Mouse (Mus musculus) kidney, postnatal 10 days (tissue): Measurements from ENCODE around the gene H3f3b.
A peak's percentile ranks its signal among the peaks of the same experiment; 100 is the strongest.

Experiments used
- DNase-seq: peaks from one replicate; pipeline ENCODE4 v3.0.0; 2021; ENCODE audit warnings: mixed read lengths

H3f3b gene

GRCm38 (mm10) chr11:115999027-115999426 is 28.7 kb downstream of the H3f3b start:
- no peak for DNase-seq

GRCm38 (mm10) chr11:115997662-115998061 is 30.1 kb downstream of the H3f3b start:
- no peak for DNase-seq

- no peak for DNase-seq
These were observed 30.7 kb downstream of the H3f3b start for GRCm38 (mm10) chr11:115997047-115997446.

DNA sequence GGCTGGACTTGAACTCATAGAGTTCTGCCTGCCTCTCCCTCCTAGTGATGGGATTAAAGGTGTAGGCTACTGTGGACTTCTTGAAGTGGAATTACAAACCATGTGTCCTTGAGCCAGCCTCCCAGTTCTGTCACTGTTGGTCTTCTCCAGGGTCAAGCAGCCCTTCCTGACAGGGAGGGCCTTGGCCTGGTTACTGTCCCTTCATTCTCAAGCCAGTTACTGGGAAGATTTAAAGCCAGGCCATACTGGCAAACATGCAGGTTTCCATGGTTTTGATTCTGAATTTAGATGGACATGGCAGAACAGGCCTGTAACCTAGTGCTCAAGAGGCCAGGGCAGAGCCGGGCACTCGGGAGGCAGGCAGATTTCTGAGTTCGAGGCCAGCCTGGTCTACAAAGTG is 32.5 kb downstream of the H3f3b start:
- no peak for DNase-seq

GRCm38 (mm10) chr11:115992098-115992497 is 35.7 kb downstream of the H3f3b start:
- no peak for DNase-seq

GRCm38 (mm10) chr11:115989686-115990085 is 38.1 kb downstream of the H3f3b start:
- no peak for DNase-seq

DNA sequence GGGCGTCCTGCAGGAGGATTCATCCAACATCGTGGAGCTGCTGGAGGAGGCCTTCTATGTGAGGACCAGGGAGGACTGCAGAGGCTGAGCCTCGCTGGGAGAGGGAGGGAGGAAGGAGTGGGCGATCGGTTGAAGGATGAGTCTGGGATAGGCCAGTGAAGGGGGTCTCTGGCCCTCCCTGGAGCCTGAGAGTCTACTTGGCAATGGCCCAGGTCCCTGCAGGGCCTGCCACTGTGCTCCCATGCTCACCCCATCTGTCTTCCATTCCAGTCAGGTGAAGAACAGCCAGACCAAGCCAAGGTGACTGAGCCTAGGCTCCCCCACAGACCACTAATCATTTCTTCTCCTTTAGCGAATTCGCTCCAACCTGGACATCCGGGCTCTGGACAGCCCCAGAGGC is 44.5 kb downstream of the H3f3b start:
- no peak for DNase-seq

- no peak for DNase-seq
These were observed 45.3 kb downstream of the H3f3b start for GRCm38 (mm10) chr11:115982472-115982871.

GRCm38 (mm10) chr11:115975544-115975943 is 52.2 kb downstream of the H3f3b start:
- no peak for DNase-seq

DNA sequence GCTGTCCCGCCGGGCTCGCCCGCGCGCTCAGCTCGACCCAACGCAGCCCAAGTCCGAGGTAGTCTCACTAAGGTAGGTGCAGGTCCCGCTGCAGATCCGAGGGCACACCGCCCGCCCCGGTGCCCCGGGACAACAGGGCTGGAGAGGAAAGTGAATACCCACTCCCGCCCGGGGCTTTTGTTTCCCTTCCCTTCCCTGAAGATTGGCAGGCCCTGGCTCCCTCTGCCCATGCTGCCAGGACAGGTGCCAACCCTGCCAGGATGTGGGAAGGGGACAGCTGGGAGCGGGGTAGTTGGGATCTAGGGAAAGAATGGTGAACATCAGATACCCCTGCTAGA is 52.7 kb downstream of the H3f3b start:
- no peak for DNase-seq

DNA sequence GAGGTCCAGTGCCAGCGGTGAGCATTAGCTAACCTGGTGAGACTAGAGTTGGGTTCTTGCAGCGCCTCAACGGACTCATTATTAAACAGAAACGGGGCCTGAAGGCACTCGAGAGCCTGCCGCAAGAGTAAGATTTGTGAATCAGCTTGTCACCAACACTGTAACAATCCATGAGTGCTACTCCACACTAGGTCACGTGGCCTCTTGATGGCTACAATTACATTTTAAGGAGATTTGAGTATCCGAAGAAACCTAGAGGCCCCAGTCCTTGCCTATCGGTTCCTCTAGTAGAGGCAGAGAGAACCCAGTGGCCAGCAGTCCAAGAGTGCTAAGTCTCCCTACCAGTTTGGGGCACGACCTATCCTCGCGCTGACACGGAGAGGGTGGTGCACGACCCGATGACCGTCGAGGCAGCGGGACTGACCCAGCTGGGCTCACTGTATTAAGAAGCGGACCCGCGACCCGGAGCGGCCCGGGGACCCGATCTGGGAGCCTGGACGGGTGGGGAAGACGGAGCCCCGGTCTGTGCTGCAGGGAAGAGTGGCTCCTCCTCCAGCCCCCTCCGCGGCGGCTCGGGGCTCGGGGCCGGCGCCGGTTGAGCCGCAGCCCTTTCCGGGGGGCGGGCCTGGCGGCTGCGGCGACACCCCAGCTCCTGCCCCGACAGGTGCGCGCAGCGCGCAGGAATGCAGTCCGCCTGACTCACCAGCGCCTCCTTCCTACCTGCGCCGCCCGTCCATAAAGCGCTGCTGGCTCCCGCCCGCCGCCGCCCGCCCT is 53.3 kb downstream of the H3f3b start, which contains the start of gene Itgb4:
Gene Itgb4 (plus strand): TSS at position 401 of the 774 bp plus-strand sequence.
- peak; percentile 81 for DNase-seq
